Mouse (Mus musculus): ENCODE results near the gene Adar.

The Adar gene

GRCm38 (mm10) chr3:89732091-89732490 is 17.3 kb downstream of the Adar start:
- DNase-seq (ENCODE audit: low spot score): no peak

DNA sequence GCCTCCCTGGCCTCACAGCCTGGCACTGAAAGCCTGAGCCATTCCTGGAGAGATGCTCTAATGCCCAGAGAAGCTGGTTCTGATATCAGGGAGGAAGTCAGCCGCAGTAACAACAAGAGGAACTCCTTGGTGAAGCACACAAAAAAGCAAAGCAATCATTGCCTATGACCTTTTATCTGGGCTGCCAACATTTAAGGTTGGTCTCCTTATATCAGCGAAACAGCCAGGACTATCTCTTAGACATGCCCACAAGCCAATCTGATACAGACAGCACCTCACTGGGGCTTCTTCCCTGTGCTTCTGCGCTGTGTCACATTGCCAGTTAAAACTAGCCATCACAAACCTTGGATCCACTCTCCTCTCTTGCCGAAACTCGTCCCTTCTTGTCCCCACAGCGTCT is 23.7 kb downstream of the Adar start:
- DNase-seq (ENCODE audit: low spot score): no peak

- peak; percentile 67 for DNase-seq (ENCODE audit: low spot score)
Measured at GRCm38 (mm10) chr3:89752307-89752706, 37.5 kb downstream of the Adar start.

- no peak for DNase-seq (ENCODE audit: low spot score)
Measured at GRCm38 (mm10) chr3:89755283-89755682, 40.5 kb downstream of the Adar start.

DNA sequence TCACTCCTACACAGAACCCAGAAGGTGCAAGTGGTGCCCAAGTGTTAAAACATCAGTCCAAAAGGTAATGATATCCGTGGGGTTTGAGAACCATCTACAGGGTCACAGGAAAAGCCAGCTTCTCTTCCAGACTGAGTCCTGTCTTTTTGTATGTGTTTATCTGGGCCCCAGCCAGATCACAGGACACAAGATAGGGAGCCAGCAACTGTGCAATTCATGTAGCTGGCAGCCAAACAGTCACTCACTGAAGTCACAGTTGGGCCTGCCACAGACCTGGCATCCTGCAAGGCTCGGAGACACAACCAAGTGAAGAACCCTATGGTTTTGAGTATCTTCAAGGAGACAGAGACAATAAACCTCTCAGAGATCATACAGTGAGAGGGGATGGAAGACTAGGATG is 43.0 kb downstream of the Adar start:
- DNase-seq (ENCODE audit: low spot score): no peak

DNA sequence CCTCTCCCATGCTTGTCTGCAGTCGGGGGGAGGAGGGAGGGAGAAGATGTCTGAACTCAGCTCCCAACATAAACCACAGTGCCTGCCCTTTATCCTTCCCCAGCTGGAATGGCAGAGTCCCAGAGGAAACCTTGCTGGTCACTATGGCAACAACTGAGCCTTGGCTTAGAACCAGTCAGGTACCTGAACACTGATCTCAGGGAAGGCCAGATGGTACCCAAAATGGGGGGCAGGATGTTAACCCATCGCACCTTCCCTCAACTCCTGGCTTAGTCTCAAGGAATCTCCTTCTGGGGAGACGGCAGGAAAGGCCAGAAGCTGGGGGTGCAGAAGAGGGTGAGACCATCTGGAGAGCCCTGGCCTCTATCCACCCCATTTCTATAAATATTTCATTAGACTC is 45.0 kb downstream of the Adar start:
- no peak for DNase-seq (ENCODE audit: low spot score)

DNA sequence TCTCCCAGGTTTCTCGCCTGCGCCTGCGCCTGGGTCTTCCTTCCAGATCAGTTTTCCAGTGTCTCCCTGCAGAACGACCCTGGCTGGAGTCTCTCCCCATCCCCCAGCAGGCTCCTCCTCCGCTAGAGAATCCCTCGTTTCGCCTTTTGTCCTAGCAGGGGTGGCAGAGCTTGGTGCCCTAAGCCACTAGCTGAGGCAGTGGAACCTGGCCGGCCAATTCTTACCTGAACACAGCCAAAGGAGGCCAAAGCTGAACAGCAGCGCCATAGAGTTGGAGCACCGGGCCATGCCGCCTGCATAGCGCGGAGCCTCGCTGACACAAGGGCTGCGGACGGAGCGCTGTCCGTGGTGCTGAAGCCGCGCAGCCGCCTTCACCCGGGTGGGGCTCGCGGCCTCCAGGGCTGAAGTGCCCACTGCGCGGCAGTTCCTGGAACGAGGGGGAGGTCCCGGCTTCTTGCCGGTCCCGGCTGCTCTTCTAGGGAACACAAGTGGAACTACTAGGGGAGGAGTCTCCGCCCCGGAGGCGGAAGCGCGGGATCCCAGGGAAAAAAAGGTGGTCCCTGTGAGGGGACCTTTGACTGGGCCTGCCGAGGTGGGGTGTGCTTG is 49.4 kb downstream of the Adar start, which contains the start of gene Chrnb2:
TSS of gene Chrnb2 (minus strand) at position 514 of the 606 bp plus-strand sequence.
- peak; percentile 75 for DNase-seq (ENCODE audit: low spot score)

- DNase-seq (ENCODE audit: low spot score): no peak
Measured at GRCm38 (mm10) chr3:89769584-89769983, 54.8 kb downstream of the Adar start.

DNA sequence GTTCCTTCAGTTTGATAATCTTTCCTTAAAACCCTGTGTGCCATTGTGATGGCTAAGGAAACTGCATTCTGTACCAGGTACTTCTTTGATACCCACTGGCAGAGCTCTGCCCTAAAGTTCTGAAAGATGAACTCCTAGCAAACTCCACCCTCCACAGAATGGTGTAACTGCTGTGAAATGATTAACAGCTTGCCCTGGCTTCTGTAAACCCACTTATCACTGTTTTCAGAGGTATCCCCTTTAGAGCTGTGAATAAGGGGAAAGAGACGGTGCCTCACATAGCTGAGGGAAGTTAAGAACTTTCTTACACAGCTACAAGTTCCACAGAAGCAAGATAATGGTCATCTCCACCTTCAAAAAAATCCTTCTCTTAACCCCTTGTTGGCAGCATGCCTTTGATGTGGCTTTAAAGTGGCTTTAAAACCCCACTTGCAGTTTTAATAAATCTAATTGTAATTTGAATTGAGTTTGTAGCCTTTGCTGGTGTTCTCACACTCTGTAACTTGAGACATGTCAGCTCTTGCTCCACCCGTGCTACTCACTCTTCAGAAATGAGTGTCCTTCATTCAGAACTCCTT is 55.7 kb downstream of the Adar start:
- DNase-seq (ENCODE audit: low spot score): peak; percentile 35

DNA sequence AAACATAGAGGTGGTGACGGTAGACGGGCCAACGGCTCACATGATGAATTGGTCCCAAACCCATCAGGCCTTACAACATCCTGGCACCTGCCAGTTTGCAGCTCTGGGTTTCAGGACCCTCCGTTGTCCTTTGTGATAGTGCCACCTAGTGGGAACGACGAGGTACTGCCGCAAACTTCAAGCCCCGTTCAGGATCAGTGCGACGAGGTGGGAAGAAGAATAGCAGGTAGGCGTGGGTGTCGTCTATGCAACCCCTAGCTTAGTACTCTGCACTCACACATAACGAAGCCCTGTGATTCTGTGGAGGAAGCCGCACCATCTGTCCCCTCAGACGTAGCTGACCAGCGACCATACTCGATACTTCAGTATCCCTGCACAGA is 57.8 kb downstream of the Adar start:
- DNase-seq (ENCODE audit: low spot score): peak; percentile 95

- DNase-seq (ENCODE audit: low spot score): peak; percentile 97
Measured at GRCm38 (mm10) chr3:89772968-89773709, 58.3 kb downstream of the Adar start, which contains the start of gene Ube2q1. Ube2q1 (plus strand) TSS chr3:89773616.

GRCm38 (mm10) chr3:89773740-89774211 is 59.0 kb downstream of the Adar start:
- DNase-seq (ENCODE audit: low spot score): peak; percentile 42

DNA sequence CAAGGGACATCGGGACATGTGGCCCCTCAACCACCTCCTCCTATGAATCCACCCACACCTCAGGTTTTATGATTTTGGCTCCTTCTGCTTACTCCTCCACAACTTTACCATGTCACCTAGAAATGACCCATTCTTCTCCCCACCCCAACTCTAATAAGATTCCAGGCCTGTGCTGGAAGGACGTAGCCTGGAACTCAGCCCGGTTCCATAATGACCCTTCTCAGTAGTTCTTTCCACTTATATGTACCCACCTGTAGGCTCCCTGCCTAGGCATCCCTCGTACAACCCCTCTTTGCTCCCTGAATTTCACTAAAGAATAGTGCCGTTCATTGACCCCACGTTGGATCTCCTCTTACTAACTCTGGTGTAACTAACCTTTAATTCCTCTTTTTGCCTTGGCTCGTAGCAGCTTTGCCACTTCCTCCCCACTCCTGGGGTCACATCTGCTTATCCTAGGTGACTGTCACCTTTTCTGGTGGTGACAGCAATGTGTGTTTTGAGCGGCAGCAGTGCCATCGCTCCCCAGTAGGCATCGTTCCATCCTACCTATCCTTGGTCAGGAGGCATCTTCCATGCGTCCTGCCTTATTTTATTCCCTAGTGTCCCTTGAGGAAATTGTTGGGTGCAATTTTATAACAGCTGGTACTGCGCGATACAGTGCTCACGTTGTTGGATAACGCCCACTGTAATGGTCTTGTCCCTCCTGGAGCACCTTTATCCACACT is 59.6 kb downstream of the Adar start:
- no peak for DNase-seq (ENCODE audit: low spot score)

- DNase-seq (ENCODE audit: low spot score): no peak
Measured at GRCm38 (mm10) chr3:89776001-89776400, 61.2 kb downstream of the Adar start.

DNA sequence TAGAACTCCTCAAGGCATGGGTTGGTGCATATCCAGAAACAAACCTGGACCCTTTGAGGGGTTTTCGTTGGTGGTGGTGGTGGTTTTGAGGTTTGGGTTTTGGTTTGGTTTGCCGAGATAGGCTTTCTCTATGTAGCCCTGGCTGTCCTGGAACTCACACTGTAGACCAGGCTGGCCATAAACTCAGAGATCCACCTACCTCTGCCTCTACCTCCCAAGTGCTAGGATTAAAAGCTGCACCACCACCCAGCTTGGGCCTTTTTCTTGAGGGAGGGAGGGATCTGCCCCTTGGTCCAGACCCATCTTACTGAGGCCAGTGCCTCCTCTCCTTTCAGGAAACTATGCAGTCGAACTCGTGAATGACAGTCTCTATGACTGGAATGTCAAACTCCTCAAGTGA is 65.3 kb downstream of the Adar start:
- DNase-seq (ENCODE audit: low spot score): no peak

- DNase-seq (ENCODE audit: low spot score): peak; percentile 56
Measured at GRCm38 (mm10) chr3:89781640-89782039, 66.8 kb downstream of the Adar start.

GRCm38 (mm10) chr3:89784991-89785753 is 70.3 kb downstream of the Adar start:
- DNase-seq (ENCODE audit: low spot score): peak; percentile 90

DNA sequence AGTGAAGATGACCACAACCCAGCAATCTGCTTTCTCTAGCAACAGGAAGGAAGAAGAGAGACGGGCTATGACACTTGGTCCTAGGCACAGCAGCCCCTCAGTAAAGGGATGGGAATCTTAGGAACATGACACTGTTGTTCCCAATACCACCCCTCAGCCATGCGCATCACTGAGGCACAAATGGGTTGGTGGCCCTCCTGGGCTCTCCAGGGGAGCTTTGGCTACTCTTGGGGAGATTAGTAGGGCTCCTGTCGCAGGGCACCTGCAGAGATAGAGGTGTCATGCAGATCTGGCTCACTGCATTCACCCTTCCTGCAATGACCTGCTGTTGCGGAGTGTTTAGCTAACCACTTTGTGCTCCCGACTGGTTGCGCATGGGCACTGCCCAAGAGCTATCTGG is 71.5 kb downstream of the Adar start:
- DNase-seq (ENCODE audit: low spot score): no peak

- no peak for DNase-seq (ENCODE audit: low spot score)
Measured at GRCm38 (mm10) chr3:89788680-89789352, 74.0 kb downstream of the Adar start.

GRCm38 (mm10) chr3:89794616-89795015 is 79.8 kb downstream of the Adar start:
- no peak for DNase-seq (ENCODE audit: low spot score)

- DNase-seq (ENCODE audit: low spot score): no peak
Measured at GRCm38 (mm10) chr3:89795746-89796145, 80.9 kb downstream of the Adar start.

Data from MN1 (cell line).